Mouse (Mus musculus) frontal cortex, adult 2 months (tissue): Measurements from ENCODE around the gene Cntnap5a. TPM values are rescaled to one million over a fixed set of nuclear protein-coding genes. Genes with fewer than 3 reads are reported as not detected.
A peak's percentile ranks its signal among the peaks of the same experiment; 100 is the strongest.
"Not testable (repeated sequence)": the region's sequence is repeated elsewhere in the genome, so short reads cannot be mapped to it uniquely, and the experiment has no call there.

Source experiments
- DNase-seq, 2 experiments: peaks; one replicate each; pipeline ENCODE4 v3.0.0; 2022; ENCODE audit warnings: low spot score in 1 of 2; ENCODE audit errors: extremely low spot score in 1 of 2
- polyA plus RNA-seq: library from polyadenylated mRNA; depleted of rRNA; stranded (reverse); fragments of >200 nt; gene quantifications from 2 replicates; pipeline ENCODE4 v1.2.3, GENCODE M21; 2012

Gene Cntnap5a
- polyA plus RNA-seq, 1 experiment: 5.7 TPM

- DNase-seq: no peak
Measured at GRCm38 (mm10) chr1:116036894-116037293, 352.3 kb downstream of the Cntnap5a start.

DNA sequence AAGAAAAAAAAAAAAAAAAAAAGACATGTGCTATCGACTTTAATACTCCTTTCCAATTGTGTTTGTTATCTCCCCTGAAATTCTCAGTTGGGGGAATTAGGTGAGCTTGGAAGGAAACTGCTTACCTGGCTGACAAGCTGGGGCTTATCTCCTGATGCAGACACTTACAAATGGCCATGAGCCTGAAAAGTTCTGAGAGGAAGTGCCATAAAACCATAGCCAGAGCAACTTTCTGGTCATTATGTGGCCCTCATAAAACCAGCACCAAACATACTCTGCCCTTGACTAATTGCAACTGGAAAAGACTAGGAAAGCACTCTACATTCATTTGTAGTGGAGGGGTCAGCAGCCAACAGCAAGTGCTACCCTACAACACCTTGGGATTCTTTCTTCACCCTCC lies 359.5 kb downstream of the Cntnap5a start:
- DNase-seq: no peak

DNA sequence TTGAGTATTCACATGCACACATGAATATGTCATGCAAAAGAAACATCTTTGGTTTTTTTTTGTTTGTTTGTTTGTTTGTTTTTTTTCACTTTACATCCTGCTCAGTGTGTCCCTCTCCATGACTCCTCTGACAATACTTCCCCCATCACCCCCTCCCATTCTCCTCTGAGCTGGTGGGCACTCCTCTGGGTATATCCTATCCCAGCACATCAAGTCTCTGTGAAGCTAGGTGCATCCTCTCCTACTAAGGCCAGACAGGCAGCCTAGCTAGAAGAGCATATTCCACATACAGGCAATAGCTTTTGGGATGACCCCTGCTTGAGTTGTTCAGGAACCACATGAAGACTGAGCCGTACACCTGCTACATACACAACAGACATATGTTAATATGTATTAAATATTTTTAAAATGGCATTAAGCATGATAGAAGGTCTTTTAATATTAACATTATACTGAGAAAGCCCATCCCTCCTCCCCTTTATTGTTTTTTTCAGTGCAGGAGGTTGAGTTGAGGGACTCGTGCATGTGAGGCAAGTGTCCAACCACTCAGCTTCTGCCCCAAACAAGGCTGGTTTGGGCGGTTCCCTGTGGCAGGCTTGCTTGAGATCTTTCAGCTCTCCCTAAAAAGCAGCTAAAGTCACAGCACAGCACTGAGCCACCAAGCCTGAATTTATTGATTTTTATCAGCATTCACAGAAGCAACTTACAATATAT lies 422.6 kb downstream of the Cntnap5a start:
- no peak for DNase-seq

GRCm38 (mm10) chr1:116107724-116108058 lies 423.1 kb downstream of the Cntnap5a start:
- DNase-seq: no peak

DNA sequence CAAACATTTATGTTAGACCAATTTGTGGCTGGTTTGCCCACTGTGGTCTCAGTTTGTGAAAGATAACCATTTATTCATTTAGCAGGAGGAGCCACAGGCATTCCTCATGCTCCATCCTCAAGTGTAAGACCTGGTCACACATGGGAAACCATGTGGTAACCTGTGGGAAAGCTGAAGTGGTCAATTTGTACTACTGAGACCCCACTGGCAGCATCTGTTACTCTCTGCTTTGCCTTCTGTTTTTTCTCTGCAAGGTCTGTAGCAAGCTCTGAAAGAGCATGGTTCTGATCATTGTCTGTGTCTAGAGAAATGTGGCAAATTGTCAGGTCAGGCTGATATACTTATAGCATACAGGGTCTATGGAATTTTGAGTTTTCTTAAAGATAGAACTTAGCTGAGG lies 423.8 kb downstream of the Cntnap5a start:
- no peak for DNase-seq

- no peak for DNase-seq
Measured at GRCm38 (mm10) chr1:116125767-116126166, 441.2 kb downstream of the Cntnap5a start.

DNA sequence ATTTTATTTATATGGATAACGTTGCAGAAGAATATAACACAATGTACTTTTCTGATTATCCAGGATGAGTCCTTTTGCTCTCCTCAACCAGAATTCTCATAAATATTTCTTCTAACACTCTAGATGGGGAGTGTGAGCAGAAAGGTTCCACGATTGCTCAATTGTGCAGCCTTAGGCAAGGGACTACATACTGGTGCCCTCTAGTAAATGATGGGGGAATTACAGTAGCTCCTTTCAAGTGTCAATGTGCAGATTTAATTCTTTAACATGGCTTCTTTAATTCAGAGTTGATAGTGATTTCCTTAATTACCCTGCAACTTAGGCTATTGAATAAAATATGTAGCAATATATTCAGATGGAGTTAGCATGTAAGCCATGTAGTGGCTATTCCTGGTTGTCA lies 442.5 kb downstream of the Cntnap5a start:
- DNase-seq: no peak

GRCm38 (mm10) chr1:116128450-116129246 lies 444.1 kb downstream of the Cntnap5a start:
- DNase-seq: no peak

DNA sequence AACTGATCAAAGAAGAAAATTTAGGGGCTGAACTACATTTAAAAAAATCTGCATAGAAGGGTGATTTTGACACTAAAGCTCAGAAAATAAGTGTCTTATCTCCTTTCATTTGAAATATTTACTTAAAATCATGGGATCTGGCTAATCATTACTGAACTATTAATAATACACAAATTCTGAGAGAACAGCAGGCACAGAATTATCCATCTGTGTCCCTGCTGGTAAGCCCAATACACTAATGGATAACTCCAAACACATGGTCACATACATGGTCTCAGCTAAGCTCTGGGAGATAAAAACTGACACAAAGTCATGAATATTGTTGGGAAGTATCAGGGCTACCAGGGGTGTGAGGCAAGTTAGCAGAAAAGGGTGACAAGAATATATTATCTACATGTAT lies 447.9 kb downstream of the Cntnap5a start:
- DNase-seq: no peak

GRCm38 (mm10) chr1:116149764-116150369 lies 465.3 kb downstream of the Cntnap5a start:
- DNase-seq: no peak

- DNase-seq: no peak
Measured at GRCm38 (mm10) chr1:116184471-116184870, 499.9 kb downstream of the Cntnap5a start.

DNA sequence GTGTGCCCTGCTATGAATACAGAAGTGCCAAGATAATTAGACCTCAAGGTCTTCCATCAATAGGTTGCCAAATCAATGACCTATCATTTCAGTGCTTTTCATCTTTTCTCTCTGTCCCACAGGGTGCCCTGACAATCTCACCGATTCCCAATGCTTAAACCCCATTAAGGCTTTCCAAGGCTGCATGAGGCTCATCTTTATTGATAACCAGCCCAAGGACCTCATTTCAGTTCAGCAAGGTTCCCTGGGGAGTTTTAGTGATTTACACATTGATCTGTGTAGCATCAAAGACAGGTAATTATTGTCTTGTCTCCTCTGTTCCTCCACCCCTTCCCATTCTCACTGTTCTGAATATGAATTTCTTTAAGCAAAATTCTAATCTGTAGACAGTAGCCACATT lies 503.6 kb downstream of the Cntnap5a start:
- not testable (repeated sequence) for DNase-seq

- DNase-seq: peak; percentile 35 to 57
Measured at GRCm38 (mm10) chr1:116192299-116192698, 507.7 kb downstream of the Cntnap5a start.

- no peak for DNase-seq
Measured at GRCm38 (mm10) chr1:116216883-116217282, 532.3 kb downstream of the Cntnap5a start.

- DNase-seq: no peak
Measured at GRCm38 (mm10) chr1:116240538-116240937, 556.0 kb downstream of the Cntnap5a start.

- DNase-seq: peak; percentile 32 to 61
Measured at GRCm38 (mm10) chr1:116243856-116244255, 559.3 kb downstream of the Cntnap5a start.

DNA sequence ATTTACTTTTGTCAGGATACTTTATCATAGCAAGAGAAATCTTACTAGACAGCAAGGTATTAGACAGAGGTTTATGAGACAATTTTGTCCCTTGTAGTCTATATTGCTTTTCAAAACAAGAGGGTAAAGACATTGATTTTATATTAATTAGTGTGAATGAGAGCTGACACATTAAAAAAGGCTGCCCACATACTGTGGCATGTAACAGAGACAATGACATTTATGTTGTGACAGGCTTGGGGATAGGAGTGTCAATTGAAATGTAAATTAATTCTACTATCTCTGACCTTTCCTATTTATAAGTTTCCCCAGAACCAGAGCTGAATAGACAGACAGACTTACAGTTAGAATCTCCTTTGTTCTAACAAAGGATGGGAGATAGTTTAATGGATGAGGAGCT lies 596.6 kb downstream of the Cntnap5a start:
- DNase-seq: no peak

GRCm38 (mm10) chr1:116283968-116284367 lies 599.4 kb downstream of the Cntnap5a start:
- no peak for DNase-seq

DNA sequence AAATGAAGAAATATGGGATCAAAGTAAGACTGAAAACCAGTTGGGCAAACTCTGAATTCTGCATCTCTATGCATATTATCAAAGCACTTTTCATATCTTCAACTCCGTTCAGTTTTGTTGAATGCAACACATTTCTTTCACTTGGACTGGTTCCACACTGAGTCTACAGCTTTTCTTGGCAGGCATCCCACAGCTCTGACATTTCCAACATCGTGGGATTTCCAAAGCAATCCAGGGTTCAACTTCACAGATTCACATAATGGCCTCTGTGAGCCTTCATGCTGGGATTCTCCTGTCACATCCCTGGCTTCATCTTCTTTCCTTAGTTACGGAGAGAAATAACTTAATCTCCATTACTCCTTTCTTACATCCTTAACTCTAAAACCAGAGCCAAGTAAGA lies 622.0 kb downstream of the Cntnap5a start:
- DNase-seq: peak; percentile 33 to 69

- no peak for DNase-seq
Measured at GRCm38 (mm10) chr1:116311512-116311911, 627.0 kb downstream of the Cntnap5a start.

DNA sequence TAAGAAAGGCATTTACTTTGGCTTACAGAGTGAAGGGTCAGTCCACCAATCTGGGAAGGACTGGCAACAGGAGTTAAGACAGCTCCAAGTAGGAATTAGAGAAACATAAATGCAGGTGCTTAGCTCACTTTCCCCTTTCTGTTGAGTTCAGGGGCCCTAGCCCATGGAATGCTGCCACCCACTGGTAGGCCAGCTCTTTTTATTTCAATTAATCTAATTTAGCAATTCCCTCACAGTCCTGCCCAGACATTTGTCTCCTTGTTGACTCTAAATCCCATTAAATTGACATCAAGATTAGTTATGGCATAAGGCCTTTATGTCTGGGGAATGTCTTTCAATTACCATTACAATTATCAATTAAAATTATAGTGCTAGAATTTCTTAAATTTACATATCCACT lies 628.7 kb downstream of the Cntnap5a start:
- peak in 1 of 2 experiments; percentile 56 for DNase-seq

- DNase-seq: no peak
Measured at GRCm38 (mm10) chr1:116324505-116324904, 639.9 kb downstream of the Cntnap5a start.
